Mouse (Mus musculus): ENCODE measurements around the gene Galnt18.

- TF ChIP-seq EP300 (IDR thresholded peaks at IDR 0.05; ENCODE audit: low read depth) (peak; percentile 52; the same call in 1 of the 2 replicates), CTCF (IDR thresholded peaks at IDR 0.05; ENCODE audit: low read depth) (no peak)
Measured at GRCm38 (mm10) chr7:111741595-111741994, 38.2 kb downstream of the Galnt18 start.
